Mouse (Mus musculus) neural tube, embryonic 15.5 days (tissue): Measurements from ENCODE around the gene Dab1. TPM values are rescaled to one million over a fixed set of nuclear protein-coding genes. Genes with fewer than 3 reads are reported as not detected.

Experiments used
- ATAC-seq: fragments of 200-750 bp; cut with Nextera tagmentation; 2 replicates; pipeline ENCODE4 v1.8.0; 2017; ENCODE audit warnings: mild to moderate bottlenecking, moderate TSS enrichment, moderate library complexity; ENCODE audit not compliant: low FRiP score
- H3K27ac ChIP-seq: fragments of 300-500 bp; sonication (generic); replicated peaks from 2 replicates; pipeline ENCODE4 v1.5.1; 2015; ENCODE audit warnings: mild to moderate bottlenecking, inconsistent platforms
- H3K27me3 ChIP-seq: fragments of 300-500 bp; sonication (generic); replicated peaks from 2 replicates; pipeline ENCODE4 v1.6.1; 2015; ENCODE audit warnings: inconsistent platforms
- H3K36me3 ChIP-seq: fragments of 300-500 bp; sonication (generic); 2 replicates; pipeline ENCODE4 v1.6.1; 2015; ENCODE audit warnings: inconsistent platforms
- H3K4me1 ChIP-seq: fragments of 300-500 bp; sonication (generic); 2 replicates; pipeline ENCODE4 v1.6.1; 2015; ENCODE audit warnings: inconsistent platforms
- H3K4me2 ChIP-seq: fragments of 300-500 bp; sonication (generic); 2 replicates; pipeline ENCODE4 v1.6.1; 2015; ENCODE audit warnings: inconsistent platforms, mild to moderate bottlenecking, moderate library complexity
- H3K4me3 ChIP-seq: fragments of 300-500 bp; sonication (generic); replicated peaks from 2 replicates; pipeline ENCODE4 v1.5.1; 2015; ENCODE audit warnings: mild to moderate bottlenecking, inconsistent platforms
- H3K9ac ChIP-seq: fragments of 300-500 bp; sonication (generic); replicated peaks from 2 replicates; pipeline ENCODE4 v1.6.1; 2015; ENCODE audit warnings: mild to moderate bottlenecking, inconsistent platforms
- H3K9me3 ChIP-seq: fragments of 300-500 bp; sonication (generic); replicated peaks from 2 replicates; pipeline ENCODE4 v1.6.1; 2016; ENCODE audit warnings: inconsistent platforms
- WGBS: fragments of 180-500 bp; shearing (Covaris S2); methylation state at CpG from one replicate; pipeline ENCODE4 v1.1.7; 2015; ENCODE audit warnings: mixed read lengths; 5-methylcytosine and 5-hydroxymethylcytosine counted together
- polyA plus RNA-seq: library from polyadenylated mRNA; unstranded; fragments of >200 nt; fragmentation: Nextera tagmentation; extraction: Ambion mirVana; gene quantifications from 2 replicates; pipeline ENCODE4 v1.2.1, GENCODE M21; 2015

The Dab1 gene
- polyA plus RNA-seq, 1 experiment from 2014 or later = 57.9 TPM

DNA sequence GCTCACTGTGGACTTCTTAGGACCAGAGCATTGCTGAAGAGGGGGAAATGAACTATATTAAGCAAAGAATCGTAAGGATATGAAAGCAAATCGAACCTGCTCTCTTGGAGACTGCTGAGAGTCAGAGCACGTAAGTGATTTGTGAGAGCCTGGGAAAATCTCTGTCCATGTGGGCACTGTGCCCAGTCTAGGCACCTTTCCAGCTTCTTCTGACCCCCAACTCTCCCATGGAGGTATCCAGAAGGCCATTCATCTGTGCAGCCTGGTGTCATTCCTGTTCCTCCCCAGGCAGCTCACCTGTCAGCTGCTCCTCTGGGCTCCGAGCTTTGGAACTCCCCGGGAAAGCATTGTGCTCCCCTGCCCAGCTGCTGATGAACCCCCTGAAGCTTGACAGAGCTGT lies 389.2 kb downstream of the Dab1 start:
- 46% methylated on average over 5 of the region's 5 CpGs for WGBS
- no peaks in the 10 kb centered on the region for H3K36me3 ChIP-seq
- no peak for ATAC-seq
- H3K4me2 ChIP-seq = no peak overlapping the region
- H3K9me3 ChIP-seq = no peaks in the 10 kb centered on the region
- H3K9ac ChIP-seq = no peak overlapping the region
- no peak overlapping the region for H3K4me3 ChIP-seq
- H3K4me1 ChIP-seq = peaks cover 16% of the 10 kb centered on the region
- H3K27ac ChIP-seq = no peak overlapping the region
- no peaks in the 10 kb centered on the region for H3K27me3 ChIP-seq

DNA sequence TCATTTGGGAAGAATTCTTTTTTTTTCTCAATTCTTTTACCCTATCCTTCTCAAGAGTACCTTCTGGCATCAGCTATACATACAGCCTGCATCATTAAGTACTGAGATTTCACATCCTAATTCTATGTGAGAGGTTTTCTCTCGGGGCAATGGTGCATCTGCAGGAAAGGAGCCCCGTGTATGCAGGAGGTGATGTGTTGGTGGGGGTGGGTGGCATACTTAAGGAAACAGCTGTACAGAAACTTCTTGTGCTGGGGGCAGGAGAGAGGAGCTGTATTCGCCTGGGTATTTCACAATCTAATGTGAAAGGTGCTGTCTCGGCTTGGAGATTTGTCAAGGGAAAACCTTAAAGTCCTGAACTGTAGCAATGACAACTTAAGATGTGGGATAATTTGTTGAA lies 392.5 kb downstream of the Dab1 start:
- Histone ChIP-seq H3K9ac (no peak overlapping the region), H3K27ac (no peak overlapping the region), H3K36me3 (no peaks in the 10 kb centered on the region), H3K9me3 (no peaks in the 10 kb centered on the region), H3K4me3 (no peak overlapping the region), H3K4me1 (peaks cover 16% of the 10 kb centered on the region), H3K27me3 (no peaks in the 10 kb centered on the region), H3K4me2 (no peak overlapping the region)
- ATAC-seq = no peak
- 61% methylated on average over 4 of the region's 4 CpGs for WGBS

DNA sequence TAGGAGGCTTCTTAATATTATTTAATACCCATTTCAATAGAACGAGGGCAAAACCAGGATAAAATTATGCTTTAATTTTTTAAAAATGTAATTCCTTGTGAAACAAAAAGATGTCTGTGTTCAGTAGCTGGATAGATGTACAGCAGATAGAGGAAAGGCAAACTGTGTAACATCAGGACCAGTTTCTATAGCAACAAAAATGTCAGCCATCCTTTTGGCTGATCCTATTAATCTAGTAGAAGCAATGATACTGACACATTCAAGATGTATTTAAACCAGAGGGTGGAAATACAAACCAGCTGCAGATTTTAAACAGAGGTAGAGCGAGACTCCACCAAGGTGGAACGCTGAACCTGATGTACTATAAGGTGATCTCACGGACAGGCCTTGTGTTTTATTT lies 393.0 kb downstream of the Dab1 start:
- H3K9ac ChIP-seq = no peak overlapping the region
- ATAC-seq = no peak
- 77% methylated on average over 4 of the region's 4 CpGs for WGBS

DNA sequence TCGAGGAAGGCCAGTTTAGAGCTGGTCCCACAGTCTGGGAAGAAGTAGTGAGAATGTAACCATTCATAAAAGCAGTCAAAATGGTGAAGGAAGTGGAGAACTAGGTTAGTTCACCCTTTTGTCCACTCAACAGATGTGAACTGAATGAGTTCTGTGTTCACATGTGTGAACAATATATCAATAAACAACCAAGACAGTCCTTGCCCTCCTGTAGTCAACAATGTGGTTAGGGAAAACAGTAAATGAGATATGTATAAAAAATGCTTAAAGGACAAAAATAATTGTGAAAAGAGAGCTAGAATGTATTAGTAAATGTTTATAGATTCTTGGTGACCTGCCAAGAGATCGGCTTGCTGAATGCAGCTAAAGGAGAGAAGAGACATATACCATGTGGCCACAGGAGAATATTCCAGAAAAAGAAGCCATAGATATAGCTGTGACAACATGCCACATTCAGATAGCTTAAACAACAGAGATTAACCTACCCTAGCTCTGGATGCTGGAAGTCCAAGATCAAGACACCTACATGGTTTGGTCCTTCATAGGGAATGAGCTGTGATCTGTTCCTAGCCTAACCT lies 406.0 kb downstream of the Dab1 start:
- Histone ChIP-seq H3K9ac (no peak overlapping the region), H3K9me3 (no peaks in the 10 kb centered on the region), H3K36me3 (no peaks in the 10 kb centered on the region), H3K27me3 (no peaks in the 10 kb centered on the region), H3K4me2 (no peak overlapping the region), H3K27ac (no peak overlapping the region), H3K4me1 (no peaks in the 10 kb centered on the region), H3K4me3 (no peak overlapping the region)
- ATAC-seq = no peak
- WGBS = 83% methylated on average over 2 of the region's 2 CpGs

More for the DNA sequence above, 393.0 kb downstream of the Dab1 start:
- no peak overlapping the region for H3K4me3 ChIP-seq
- H3K4me1 ChIP-seq = peaks cover 16% of the 10 kb centered on the region
- H3K27me3 ChIP-seq = no peaks in the 10 kb centered on the region
- H3K9me3 ChIP-seq = no peaks in the 10 kb centered on the region
- H3K4me2 ChIP-seq = no peak overlapping the region
- H3K36me3 ChIP-seq = no peaks in the 10 kb centered on the region
- H3K27ac ChIP-seq = no peak overlapping the region; the same call in 1 of the 2 replicates

DNA sequence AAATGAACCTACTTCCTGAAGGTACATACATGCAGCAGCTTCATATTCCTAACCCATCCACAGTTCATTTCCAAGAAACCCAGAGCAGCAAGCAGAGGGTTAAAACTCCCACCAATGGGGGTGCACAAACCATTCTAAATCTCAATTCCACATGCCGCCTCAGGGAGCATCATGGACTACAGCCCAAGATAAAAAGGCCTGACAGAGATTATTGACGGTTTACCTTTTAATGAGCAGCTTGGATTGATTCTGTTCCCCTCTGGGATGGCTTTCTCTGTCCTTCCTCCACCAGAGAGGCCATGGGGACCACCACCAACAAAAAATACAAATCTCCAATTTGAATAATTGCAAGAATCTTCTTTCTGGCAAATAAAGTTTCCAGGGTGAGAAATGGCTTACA lies 407.7 kb downstream of the Dab1 start:
- no peak for ATAC-seq
- Histone ChIP-seq H3K27ac (no peak overlapping the region), H3K9me3 (no peaks in the 10 kb centered on the region), H3K9ac (no peak overlapping the region), H3K4me3 (no peak overlapping the region), H3K27me3 (no peaks in the 10 kb centered on the region), H3K36me3 (no peaks in the 10 kb centered on the region), H3K4me2 (no peak overlapping the region), H3K4me1 (no peaks in the 10 kb centered on the region)
- 26% methylated on average over 2 of the region's 2 CpGs for WGBS

DNA sequence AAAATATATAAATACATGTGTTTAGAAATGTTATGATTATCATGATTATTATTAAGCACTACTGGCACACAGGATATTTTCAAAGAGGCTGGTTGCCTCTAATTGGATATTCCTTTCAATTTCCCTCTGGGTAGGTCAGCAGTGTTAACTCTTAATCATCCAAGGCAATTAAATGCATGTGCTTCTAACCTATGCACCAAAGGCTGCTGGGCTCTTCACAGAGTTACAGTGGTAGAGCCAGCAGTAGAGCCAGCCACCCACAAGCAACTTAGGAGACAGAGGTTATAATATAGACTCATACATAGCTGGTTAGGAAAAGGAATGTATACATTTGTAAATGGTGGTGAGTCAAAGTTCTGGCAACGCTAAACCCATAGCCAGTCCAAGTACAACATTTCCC lies 408.1 kb downstream of the Dab1 start:
- Histone ChIP-seq H3K4me1 (no peaks in the 10 kb centered on the region), H3K4me3 (no peak overlapping the region), H3K9me3 (no peaks in the 10 kb centered on the region), H3K9ac (no peak overlapping the region), H3K4me2 (no peak overlapping the region), H3K27me3 (no peaks in the 10 kb centered on the region), H3K27ac (no peak overlapping the region), H3K36me3 (no peaks in the 10 kb centered on the region)
- WGBS = 92% methylated on average over 1 of the region's 1 CpGs
- no peak for ATAC-seq

DNA sequence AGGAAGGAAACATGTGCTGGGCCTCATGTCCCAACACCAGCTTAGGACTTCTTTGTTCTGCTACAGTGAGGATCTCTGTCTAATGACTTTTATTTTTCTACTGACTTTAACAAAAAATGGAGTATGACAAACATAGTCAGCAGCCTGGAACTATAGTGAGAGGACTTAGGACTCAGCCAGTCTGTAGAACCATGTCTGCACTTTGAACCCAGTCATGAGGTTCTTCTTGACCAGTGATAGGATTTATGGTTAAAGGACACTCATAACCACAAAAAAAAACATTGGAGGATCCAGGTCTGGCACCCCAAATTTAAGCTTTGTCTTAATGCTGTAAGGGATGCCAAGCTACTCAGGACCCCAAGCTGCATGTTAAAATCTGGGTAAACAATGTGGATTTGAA lies 416.9 kb downstream of the Dab1 start:
- Histone ChIP-seq H3K36me3 (no peaks in the 10 kb centered on the region), H3K27me3 (no peaks in the 10 kb centered on the region), H3K27ac (no peak overlapping the region), H3K9ac (no peak overlapping the region), H3K4me3 (no peak overlapping the region), H3K9me3 (no peaks in the 10 kb centered on the region), H3K4me1 (no peaks in the 10 kb centered on the region), H3K4me2 (no peak overlapping the region)
- ATAC-seq = no peak

DNA sequence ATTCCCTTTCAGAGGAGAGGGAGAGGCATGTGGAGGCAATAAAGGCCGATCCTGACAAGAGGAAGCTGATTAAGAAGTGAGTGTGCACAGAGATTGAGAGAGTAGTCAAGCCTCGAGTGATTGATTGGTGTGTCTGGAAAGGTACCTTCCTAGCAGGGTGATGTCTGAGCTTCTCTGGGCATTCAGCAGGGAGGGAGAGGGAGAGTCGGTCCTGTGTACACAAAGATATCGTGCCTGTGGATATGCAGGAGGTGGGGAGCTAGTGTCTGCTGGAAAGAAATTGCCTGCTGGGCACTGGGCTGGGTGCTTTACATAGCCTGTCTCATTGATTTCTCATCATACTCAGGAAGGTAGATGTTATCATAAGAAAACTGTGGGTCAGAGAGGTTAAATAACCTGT lies 420.4 kb downstream of the Dab1 start:
- no peak overlapping the region for H3K27ac ChIP-seq
- H3K4me2 ChIP-seq = no peak overlapping the region
- H3K4me1 ChIP-seq = no peaks in the 10 kb centered on the region
- 44% methylated on average over 4 of the region's 4 CpGs for WGBS
- H3K9ac ChIP-seq = no peak overlapping the region
- H3K36me3 ChIP-seq = no peaks in the 10 kb centered on the region
- no peak for ATAC-seq
- no peaks in the 10 kb centered on the region for H3K27me3 ChIP-seq
- H3K9me3 ChIP-seq = no peaks in the 10 kb centered on the region
- H3K4me3 ChIP-seq = no peak overlapping the region

DNA sequence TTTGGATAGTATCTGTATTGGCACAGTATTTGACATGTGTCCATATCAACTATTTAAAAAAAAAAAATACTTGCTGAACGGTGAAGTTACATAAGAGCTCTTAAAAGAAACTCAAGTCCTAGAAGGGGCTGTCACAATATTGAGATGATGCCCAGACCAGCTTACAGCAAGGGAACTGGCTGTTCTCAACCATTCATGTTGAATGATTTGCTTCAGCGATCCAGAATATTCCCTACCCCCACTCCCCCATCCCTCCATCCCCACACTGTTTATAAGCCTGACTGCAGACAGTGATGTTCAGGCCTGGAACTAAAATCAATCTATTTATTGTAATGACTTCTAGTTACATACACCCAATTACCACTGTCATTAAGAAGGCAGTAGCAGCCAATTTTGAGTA lies 424.3 kb downstream of the Dab1 start:
- Histone ChIP-seq H3K4me2 (no peak overlapping the region), H3K4me3 (no peak overlapping the region), H3K4me1 (no peaks in the 10 kb centered on the region), H3K27ac (no peak overlapping the region), H3K9me3 (no peaks in the 10 kb centered on the region), H3K9ac (no peak overlapping the region), H3K27me3 (no peaks in the 10 kb centered on the region), H3K36me3 (no peaks in the 10 kb centered on the region)
- no peak for ATAC-seq
- 82% methylated on average over 2 of the region's 2 CpGs for WGBS

DNA sequence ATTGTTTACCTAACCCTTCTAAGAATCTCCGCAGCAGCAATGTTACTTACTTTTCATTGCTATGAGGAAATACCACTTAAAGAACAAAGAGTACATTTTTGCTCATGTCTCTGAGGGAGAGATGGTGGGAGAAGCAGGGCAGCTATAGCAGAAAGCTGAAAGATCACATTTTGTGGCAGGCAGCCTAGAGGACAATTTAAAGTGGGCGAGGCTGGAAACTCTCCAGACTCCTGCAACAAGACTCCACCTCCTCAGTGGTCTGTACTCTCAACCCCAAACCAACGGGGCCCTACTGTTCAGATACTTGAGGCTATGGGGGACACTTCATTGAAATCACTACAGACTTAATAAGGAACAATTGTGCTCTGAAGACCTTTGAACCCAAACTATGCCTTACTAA lies 425.5 kb downstream of the Dab1 start:
- no peak for ATAC-seq
- H3K27me3 ChIP-seq = no peaks in the 10 kb centered on the region
- no peaks in the 10 kb centered on the region for H3K36me3 ChIP-seq
- no peak overlapping the region for H3K4me3 ChIP-seq
- H3K4me1 ChIP-seq = no peaks in the 10 kb centered on the region
- 52% methylated on average over 3 of the region's 3 CpGs for WGBS
- no peak overlapping the region for H3K27ac ChIP-seq
- no peaks in the 10 kb centered on the region for H3K9me3 ChIP-seq
- no peak overlapping the region for H3K9ac ChIP-seq
- H3K4me2 ChIP-seq = no peak overlapping the region

DNA sequence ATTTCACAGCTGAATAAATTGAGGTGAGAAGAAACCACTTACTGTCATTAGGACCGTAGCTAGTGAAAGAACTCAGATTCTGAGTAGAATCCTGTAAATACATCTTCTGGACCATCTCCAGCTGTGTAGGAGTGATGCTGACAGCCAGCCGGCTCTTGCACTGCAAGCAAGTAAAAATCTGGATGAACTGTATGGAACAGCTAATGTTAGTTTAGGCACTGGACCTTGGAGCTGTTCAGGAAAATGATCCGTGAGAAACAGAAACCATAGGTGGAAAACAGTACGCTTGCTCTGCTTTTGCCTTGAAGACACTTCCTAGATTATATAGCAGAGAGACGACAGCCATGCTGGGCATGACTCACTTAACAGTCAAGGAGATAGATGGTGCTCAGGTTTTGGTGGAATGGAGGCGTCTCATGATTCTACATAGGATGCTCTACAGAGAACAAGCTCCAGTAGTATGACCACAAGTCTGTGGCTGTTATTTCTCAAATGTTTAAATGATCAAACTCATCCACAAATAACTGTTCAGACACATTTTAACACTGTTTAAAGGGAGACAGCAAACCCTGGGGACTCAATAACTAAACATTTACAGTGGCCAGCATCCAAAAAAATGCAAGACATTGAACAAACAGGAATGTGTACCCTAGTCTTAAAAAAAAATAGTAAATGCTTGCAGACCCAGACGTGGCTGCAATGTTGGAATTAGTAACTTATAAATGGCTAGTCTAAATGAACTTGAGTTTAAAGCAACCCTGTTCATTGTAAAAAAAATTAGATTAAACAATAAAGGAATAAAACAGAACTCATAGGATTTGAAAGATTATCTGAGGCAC lies 429.0 kb downstream of the Dab1 start:
- Histone ChIP-seq H3K4me2 (no peak overlapping the region), H3K27me3 (no peaks in the 10 kb centered on the region), H3K4me1 (no peaks in the 10 kb centered on the region), H3K27ac (no peak overlapping the region), H3K9ac (no peak overlapping the region), H3K36me3 (no peaks in the 10 kb centered on the region), H3K4me3 (no peak overlapping the region), H3K9me3 (no peaks in the 10 kb centered on the region)
- no peak for ATAC-seq
- 69% methylated on average over 7 of the region's 7 CpGs for WGBS

DNA sequence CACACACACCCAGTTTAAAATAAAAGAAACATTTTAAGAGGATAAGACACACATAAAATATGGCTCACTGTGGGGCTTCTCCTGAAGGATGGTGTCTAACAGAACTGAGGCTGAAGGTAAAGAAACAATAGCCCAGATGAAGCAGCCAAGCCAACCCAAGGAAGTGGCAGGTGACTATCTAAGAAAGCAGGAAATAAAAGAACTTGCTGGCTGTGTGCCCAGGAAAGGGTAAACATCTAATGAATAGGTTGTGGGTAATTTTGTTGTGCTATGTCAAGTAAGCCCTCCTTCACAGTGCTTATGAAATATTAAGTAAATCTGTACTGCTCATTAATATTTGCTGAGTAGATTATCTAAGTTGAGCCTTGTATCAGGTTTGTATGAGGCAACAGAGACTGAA lies 438.0 kb downstream of the Dab1 start:
- Histone ChIP-seq H3K4me1 (no peaks in the 10 kb centered on the region), H3K4me2 (no peak overlapping the region), H3K4me3 (no peak overlapping the region), H3K36me3 (no peaks in the 10 kb centered on the region), H3K27ac (no peak overlapping the region), H3K27me3 (no peaks in the 10 kb centered on the region), H3K9me3 (no peaks in the 10 kb centered on the region), H3K9ac (no peak overlapping the region)
- ATAC-seq = no peak
